Mouse (Mus musculus) adrenal gland, adult 18-20 months (tissue): ENCODE measurements around the gene Zfand3. TPM values are rescaled to one million over a fixed set of nuclear protein-coding genes. Genes with fewer than 3 reads are reported as not detected.
A peak's percentile ranks its signal among the peaks of the same experiment; 100 is the strongest.

Source experiments
- DNase-seq, 2 experiments: peaks; one replicate each; pipeline ENCODE4 v3.0.0; 2021 to 2022; ENCODE audit warnings: low spot score in 2 of 2
- long read RNA-seq, 2 experiments: library from polyadenylated mRNA; stranded (forward); transcript quantifications; one replicate each; pipeline ENCODE4 v2.0.0; 2021
- total RNA-seq, 2 experiments: library from RNA; stranded (reverse); gene quantifications; 1 replicate in 1 of 2; 2 replicates in 1 of 2; pipeline ENCODE4 v1.2.3; 2021

Gene Zfand3
- total RNA-seq = 100 to 1,000 TPM; 162 to 171 TPM
- long read RNA-seq, experiment 1, transcript Zfand3-202 (6 exons, 3,039 nt) = major isoform, 12 of 27 reads
- long read RNA-seq, experiment 1, partial matches to known transcripts = 2 of 27 reads
- long read RNA-seq, experiment 1, other reads (novel, unspliced or antisense) = 9 of 27 reads
- long read RNA-seq, experiment 2, transcript Zfand3-204 (5 exons, 3,489 nt) = minor isoform, 7 of 51 reads
- long read RNA-seq, experiment 2, transcript Zfand3-202 (6 exons, 3,039 nt) = major isoform, 28 of 51 reads
- long read RNA-seq, experiment 2, partial matches to known transcripts = 4 of 51 reads
- long read RNA-seq, experiment 2, other reads (novel, unspliced or antisense) = 11 of 51 reads

DNA sequence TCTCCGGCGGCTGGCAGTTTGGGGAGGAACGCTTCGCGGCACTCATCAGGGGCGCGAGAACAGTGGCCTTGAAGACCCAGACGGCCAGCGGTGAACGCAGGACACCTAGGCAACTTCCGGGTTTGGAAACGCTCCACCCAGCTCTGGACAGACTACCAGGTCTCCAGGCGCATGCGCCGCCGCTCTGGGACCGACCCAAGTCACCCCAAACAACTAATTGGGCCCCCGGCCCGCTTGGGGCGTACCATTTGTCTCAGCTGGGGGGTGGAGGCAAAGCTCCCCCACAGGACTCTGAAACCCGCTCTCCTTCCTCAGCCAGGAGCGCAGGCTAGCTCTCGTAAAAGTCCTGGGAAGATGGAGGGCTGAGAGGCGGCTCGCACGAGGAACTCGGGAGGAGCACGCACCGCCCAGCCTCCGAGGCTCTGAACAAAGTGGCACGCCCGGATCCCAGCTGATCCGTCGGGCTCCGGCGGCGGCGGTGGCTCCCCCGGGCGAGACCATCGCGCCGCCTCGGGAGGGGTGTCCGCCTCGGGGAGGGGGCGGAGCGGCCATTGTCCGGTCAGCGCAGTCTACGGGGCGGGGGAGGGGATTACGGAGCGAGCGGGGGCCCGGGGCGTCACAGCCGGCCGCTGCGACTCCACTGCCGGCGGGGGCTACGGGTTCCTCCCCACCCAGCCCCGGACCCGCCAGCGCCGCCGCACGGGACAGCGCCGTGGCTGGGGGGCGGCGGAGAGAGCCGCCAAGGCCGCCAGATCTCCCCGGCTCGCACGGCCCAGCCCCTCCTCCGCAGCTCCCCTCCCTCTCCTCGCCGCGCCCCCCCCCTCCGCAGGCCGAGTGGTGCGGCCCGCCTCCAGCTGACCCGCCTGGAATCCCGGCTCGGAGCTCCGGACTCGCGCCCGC lies at the start of gene Zfand3:
Gene Zfand3, plus strand, starts transcription at position 531 of the 900 bp plus-strand sequence.
- peak; percentile 95 to 96 for DNase-seq

DNA sequence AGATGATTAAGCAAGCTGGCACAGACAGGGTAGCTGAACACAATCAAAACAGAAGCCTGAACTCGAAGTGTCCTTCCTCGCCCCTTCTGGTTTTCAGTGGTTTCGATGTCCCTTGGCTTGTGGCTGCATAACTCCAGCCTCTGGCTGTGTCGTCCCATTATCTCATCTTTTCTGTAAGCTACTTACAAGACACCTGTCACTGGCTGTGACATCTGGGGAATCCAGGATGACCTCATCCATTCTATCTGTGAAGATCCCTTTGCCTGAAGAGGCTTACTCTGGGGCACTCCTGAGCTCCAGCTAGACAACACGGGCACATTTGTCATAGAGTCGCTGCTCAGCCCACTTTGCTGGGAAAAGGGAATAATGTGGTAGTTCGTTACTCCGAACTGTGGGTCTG lies 48.7 kb upstream of the Zfand3 start:
- DNase-seq = no peak

DNA sequence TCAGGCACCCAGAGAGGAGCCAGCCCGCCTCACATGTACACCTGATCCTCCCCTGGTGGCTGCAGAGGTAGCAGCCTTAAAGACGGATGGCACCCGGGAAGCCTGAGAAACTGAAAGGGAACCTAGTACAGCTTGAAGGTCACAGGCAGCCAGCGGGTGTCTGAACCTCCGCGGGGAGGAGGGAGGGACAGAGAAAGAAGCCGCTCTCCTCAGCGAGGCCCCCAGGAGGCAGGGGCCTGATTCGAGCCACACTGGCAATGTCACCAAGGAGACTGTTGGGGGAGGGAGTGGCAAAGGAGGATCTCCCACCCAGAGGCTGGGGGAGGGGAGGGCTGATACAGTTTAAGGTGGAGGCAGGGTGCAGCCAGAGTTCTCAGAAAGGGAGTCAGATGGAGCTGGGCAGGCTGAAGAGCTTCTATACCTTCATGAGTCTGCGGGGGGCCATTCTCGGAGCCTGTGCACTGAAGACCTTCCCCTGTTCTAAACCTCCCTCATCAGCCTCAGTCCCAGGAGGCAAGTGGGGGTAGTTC lies 40.7 kb upstream of the Zfand3 start:
- peak; percentile 21 to 29 for DNase-seq

DNA sequence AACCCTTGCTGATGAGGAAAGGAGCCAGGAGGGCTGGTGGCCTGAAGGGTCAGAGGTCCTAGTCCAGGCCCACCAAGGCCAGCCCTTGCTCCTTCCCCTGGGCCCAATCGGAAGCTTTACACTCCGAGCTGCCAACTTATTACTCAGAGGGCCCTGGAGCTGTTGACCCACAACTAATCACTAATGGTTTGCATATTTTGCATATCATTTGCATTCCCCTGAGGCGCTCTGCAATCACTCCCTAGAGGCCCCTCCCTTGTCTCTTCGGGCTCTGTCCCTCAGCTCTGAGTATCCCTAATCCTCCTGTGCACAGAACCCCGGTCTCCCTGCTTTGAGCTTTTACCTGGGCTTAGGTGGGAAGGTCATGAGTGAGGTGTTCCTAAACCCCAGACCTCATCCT lies 39.0 kb upstream of the Zfand3 start:
- no peak for DNase-seq

DNA sequence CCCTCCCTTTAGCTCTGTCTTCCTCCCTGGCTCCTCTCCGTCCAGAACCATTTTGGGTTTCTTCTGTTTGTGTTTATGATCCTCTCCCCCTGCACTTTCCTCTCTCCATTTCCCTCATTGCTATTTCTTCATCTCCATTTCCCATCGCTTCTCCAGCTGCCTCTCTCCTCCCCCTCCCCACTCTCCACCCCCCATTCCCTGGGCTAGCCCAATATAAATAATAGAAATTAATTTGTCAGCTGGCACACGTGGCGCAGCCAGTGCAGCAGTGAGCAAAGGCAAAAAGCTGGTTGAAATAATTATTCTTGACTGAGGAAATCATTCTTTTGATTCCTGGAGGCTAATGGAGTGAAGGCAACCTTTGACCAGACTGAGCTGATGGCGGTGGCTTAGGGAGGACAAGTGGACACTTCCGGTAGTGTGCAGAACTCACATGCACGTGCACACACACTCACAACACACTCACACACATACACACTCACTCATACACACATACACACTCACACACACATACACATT lies 34.4 kb upstream of the Zfand3 start, which contains the start of gene Mdga1:
Gene Mdga1, minus strand, starts transcription at position 51 of the 519 bp plus-strand sequence.
- DNase-seq = no peak

DNA sequence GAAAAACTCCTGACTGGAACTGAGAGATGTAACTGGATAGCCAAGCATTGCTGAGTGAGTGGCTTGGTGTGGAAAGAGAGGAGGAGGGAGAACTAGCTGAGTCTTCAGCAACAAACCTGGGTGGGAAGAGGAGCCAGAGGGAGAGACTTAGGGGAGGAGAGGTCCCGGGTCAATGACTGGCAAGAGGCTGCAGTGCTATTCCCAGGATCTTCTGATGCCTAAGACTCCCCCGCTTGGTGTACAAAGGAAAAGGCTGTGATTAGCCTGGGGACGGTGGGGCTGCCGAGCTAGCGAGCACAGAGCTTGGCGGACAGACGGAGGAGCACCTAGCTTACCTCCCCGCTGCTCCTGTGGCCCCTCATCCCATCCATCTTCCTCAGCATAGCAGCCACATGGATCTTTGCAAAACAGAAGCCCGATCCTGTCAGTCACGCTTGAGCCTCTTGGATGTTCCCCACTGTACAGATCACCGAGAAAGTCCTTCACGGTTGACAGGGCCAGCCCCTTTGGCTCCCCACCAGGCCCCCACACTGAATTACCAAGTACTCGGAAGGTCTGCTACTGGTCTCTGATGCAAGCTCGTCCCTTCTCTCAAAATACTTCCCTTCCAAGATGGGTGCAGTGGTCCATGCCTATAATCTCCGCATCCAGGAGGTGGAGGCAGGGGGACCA lies 32.6 kb upstream of the Zfand3 start:
- no peak for DNase-seq

DNA sequence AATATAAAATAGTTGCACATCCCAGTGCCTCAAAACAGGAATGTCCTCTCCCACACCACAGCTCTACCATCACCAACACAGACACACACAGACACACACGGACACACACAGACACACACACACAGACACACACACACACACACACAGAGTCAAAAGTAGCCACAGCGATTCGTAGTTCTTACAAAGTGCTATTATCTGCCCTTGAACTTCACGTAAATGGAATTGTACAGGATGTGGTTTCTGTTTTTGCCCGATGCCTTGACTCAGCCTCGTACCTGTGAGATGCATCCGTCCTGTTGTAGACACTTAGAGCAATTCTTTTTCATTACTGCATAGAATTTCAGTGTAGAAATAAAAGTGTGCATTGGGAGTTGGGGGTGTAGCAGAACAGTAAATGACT lies 31.3 kb upstream of the Zfand3 start:
- no peak for DNase-seq

DNA sequence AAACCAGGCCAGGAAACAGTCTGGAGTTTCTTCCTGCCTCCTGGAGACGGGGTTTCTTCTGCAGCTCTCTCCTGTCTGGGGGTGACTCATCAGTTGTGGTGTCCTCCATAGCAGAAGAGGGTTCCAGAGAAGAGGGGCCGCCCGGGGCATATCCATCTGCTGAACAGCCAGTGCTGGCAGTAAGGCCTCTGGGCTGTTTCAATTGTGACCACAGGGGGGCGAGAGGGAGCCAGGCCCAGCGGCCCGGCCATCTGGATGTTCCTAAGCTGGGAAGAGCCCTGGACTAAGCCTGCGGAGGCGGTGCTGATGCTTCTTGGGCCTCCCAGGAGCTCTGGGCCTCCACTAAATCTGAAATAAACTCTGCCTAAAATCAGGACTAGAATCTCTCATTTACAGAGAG lies 28.8 kb upstream of the Zfand3 start:
- DNase-seq = peak; percentile 88 to 94

DNA sequence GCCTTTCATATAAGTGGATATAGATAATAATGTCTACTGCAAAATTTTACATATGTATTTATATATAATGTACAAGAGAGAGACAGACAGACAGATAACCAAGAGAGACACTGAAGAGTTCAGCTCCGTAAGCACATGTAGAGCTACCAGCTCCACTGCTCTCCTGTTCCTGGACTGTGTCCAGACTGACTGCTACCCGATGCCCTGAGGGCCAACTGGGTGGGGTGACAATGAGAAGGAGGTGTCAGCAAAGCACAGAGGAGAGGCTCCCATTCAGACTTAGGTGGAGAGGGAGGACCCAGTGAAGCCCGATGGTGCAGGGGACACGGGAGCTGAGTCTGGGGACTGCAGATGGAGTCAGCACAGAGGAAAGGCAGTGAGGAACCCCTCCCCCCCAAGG lies 25.5 kb upstream of the Zfand3 start:
- DNase-seq = no peak

DNA sequence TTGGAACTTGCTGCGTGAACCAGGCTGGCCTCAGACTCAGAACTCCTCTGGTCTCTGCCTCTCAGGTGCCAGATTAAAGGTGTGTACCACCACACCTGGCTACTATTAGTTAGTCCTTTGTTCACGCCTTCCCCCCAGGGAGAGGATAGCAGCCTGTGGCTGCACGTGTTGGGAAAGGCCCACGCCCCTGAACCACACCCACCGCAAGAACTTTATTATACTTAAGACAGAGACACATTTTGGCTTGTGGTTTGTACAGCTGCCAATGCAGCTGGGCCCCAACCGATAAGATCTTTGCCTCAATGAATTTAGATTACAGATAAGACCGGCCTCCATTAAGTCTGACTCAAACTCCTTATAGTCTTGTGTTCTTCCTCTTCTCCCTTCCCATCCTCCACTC lies 24.7 kb upstream of the Zfand3 start:
- DNase-seq = no peak

DNA sequence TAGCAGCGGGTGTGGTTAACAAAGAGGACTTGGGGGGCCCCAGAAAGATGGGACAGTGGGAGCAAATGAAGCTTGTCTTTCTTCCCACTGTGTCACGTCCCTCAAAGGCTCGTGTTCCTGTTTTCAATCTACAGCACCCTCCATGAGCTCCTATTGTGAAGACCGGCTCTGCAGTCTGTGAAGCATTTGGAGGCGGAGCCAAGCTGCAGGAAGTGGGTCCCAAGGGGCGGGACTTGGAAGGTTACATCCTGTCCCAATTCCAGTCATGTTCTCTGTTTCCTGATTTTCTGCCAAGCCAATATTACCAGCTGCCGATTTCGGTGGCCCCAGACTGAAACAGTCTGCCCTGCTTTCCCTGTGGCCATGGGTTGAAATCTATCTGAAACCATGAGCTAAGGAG lies 23.0 kb upstream of the Zfand3 start:
- no peak for DNase-seq

DNA sequence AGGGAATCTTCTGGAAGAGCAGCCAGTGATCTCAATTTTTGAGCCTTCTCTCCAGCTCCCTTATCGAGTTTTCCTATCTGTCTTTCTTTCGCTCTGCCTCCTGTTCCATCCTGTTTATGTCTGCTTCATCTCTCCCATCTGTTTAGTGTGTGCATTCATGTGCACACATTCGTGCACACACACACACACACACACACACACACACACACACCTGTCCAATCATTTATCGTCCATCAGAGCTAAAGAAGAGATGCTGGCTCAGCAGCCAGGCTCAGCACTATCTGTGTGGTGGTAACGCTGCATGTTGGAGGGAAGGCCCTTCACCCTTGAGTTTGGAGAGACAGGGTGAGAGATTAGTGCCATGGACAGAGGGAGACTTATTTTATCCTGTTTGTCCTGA lies 21.3 kb upstream of the Zfand3 start:
- no peak for DNase-seq

DNA sequence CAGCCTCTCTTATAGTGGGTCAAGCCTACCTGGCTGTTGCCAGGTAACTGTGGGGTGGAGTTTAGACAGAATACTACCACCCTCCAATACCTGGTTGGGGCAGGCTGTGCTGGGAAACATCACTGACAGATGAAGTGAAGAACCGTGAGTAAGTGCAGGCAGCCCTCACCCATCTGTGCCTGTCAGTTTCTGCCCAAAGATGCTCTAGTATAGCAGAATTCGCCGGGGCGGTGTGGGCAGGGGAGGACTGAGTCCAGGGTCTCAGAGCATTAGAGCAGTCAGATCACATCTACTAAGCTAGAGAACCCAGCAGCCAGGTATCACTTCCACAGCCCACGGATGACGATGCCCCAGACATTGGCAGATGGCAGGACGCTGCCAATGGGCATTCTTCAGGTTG lies 19.6 kb upstream of the Zfand3 start:
- DNase-seq = no peak

DNA sequence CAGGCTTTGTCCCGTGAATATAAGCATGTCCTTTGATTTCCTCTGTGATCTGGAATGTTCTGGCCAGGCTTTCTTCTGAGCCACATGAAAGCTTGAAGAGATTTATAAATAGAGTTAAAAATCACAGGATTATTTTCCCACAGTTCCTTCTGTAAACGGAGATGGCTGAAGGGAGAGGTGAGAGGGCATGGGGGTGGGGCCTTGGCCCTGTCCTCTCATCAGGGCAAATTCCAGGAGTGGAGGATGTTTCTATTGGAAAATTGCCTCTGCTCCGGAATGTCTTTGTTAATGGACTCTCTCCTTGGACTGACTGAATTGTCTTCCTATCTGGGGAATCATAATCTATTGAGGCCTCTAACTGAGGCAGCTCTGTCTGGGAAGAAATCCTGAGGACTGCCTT lies 19.0 kb upstream of the Zfand3 start:
- DNase-seq = no peak

DNA sequence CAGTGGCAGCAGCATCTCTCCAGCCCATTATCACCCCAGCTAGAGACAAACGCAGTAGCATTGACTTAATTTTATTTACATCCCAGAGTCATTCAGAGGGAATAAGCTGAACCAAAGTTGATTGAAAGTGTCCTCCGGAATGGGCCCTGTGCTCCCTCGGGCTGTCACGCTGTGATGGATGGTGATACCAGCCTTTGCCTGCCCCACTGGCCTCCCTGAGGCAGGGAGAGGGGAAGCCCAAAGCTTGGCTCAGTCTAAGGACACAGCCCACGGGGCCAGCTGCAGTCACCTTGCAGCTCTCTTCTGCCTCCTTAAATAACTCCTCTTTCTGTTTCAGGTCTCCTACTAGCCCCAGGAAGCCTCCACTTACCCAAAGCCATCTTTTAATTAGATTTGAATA lies 16.4 kb upstream of the Zfand3 start:
- DNase-seq = no peak

DNA sequence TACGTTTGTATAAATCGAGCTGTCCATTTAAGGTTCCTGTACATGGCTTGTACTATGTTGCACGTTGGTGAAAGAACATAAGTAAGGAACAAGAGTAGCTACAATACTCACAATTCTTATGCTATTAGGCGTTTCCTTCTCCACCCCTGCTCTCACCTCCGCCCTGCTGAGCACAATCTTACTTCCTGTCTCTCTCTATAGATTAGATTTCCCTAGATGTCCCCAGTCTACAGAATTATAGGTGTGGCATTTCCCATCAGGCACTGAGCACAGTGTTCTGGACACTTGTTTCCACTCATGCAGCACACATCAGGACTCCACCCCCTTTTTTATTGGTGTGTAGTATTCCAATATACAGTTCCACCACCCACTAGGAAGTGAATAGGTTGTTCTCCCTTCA lies 14.9 kb upstream of the Zfand3 start:
- no peak for DNase-seq

DNA sequence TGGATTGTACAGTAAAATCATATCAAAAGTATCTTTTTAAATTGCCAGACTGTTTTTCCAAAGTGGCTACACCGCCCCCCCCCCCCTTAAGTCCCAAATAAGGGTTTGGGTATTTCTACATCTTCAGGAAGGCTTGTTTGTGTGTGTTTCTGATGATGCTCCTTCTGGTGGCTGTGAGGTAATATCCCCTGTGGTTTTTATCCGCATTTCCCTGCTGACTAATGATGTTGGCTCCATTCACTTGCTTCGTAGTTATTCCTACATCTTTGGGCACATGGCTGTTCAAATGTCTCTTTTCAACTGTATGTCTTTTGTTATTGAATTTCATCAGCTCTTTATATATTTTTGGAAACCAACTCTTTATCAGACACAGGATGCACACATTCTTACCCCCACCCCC lies 14.4 kb upstream of the Zfand3 start:
- DNase-seq = no peak

DNA sequence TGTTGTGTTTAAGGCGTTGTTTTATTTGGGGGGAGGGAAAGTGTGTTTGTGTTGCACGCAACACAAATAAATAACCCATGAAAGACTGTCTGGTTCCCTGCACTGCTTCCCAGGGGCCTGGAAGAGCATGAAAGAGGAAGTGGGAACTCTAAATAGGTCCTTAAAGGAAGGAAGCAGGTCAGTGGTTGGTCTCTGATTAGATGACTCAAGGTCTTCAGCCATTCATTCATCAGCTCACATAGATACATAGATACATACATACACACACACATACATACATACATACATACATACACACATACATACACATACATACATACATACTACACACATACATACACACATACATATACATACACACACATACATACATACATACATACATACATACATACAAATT lies 13.7 kb upstream of the Zfand3 start:
- no peak for DNase-seq

DNA sequence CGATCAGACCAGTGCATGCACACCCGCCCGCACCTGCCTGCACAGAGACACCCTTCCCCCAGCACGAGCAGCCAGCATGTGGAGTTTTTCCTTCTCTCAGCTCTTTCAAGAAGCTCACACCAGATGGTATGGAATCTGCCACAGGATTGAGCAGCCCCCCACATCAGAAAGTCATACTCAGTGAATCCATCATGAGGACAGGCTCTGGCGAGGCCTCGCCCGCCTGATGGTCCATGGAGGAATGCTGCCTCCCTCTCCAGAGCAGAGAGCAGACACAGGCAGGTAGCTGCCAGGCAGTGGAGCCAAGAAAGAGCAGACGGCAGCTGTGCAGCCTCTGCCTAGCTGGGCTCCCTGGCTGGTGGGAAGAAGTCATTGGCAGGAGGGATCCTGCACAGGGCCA lies 11.0 kb upstream of the Zfand3 start:
- no peak for DNase-seq

DNA sequence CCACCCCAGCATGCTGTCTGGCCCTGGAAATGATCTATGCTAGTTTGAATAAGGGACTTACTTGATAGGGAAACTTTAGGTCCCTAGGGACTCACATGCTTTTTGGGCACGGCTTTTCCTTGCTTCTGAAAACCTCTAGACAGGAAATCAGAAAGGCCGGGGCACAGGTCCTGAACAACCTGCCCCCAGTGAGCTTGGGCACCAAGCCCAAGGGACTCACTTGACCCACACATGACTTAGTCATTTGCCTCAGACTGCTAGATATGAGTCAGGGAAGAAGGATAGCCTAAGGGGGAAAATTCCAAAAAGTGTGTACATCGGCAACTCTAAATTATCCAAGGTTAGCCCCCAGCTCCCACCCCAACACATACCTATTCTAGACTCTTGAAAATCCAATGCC lies 10.5 kb upstream of the Zfand3 start:
- DNase-seq = peak in 1 of 2 experiments; percentile 28

DNA sequence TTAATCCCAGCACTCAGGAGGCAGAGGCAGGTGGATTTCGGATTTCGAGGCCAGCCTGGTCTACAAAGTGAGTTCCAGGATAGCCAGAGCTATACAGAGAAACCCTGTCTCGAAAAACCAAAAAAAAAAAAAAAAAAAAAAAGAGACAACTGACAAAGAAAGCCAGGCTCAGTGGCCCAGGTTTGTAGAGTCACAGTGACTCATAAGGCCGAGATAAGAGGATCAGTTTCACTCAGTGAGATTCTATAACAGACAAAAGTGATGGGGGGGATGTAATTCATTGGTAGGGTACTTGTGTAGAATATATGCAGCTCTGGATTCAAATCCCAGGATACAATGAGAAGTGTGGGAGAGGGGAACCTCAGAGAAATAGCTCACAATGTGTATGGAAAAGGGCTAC lies 10.1 kb upstream of the Zfand3 start:
- no peak for DNase-seq
